In the genomic region with DNA sequence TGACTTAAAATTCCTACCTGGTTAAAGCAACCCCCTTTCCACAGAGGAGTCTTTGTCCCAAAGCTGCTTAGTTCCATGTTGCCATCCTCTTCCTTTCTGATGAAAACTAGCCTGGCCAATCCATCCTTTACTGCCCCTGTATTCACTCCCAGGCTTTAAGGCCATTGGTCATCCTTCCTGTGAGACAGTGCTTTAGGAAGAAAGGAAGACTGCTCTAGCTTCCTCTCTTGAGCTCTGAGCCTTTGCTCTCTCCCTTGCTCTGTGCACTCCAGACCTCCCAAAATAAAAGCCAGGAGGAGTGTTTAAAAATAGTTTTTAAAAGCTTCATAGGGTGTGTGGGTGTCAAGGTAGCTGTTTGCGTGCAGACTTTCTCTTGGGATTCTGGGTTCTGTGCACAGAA, we compare ENCODE assay signal across 8 mouse cellular contexts. TPM values are rescaled to one million over a fixed set of nuclear protein-coding genes. Genes with fewer than 3 reads are reported as not detected.
DNase-seq lines count a peak whose midpoint lies in the region; ATAC-seq and TF ChIP-seq lines count a peak whose summit lies in the region.

No protein-coding gene starts in this region.

- WGBS in kidney, adult 2 months: 26% methylated on average over 1 of the region's 1 CpGs
- WGBS in embryonic facial prominence, embryonic 11.5 days: 19% methylated on average over 1 of the region's 1 CpGs
- WGBS in hindbrain, postnatal 0 days: 6% methylated on average over 1 of the region's 1 CpGs
- WGBS in midbrain, embryonic 15.5 days: 0% methylated on average over 1 of the region's 1 CpGs

- H3K9me3 ChIP-seq in embryonic facial prominence, embryonic 11.5 days (replicated peaks; ENCODE audit: control insufficient read depth, low read length): no peaks in the 10 kb centered on the region
- no peaks in the 10 kb centered on the region for H3K9me3 ChIP-seq in hindbrain, postnatal 0 days (ENCODE audit: low read length)
- H3K9me3 ChIP-seq in midbrain, embryonic 15.5 days: no peaks in the 10 kb centered on the region

- H3K4me1 ChIP-seq in kidney, adult 2 months (ENCODE audit: control insufficient read depth, insufficient read depth, low read length): peaks cover 3% of the 10 kb centered on the region; the same call in 1 of the 2 replicates
- H3K4me1 ChIP-seq in embryonic facial prominence, embryonic 11.5 days (ENCODE audit: control insufficient read depth, insufficient read depth, low read length): no peaks in the 10 kb centered on the region
- H3K4me1 ChIP-seq in hindbrain, postnatal 0 days (ENCODE audit: insufficient read depth, low read length): no peaks in the 10 kb centered on the region; the same call in 1 of the 2 replicates
- peaks cover 24% of the 10 kb centered on the region for H3K4me1 ChIP-seq in midbrain, embryonic 15.5 days

- no peak overlapping the region for H3K4me3 ChIP-seq in kidney, adult 2 months (ENCODE audit: insufficient read depth, low read depth, low read length)
- H3K4me3 ChIP-seq in embryonic facial prominence, embryonic 11.5 days (ENCODE audit: low read depth, low read length): 0 out of 2 replicates have a peak overlapping the region, but pooled peaks have one; percentile 39
- H3K4me3 ChIP-seq in hindbrain, postnatal 0 days (ENCODE audit: low read length): peak overlapping the region; percentile 48
- peak overlapping the region; percentile 48 for H3K4me3 ChIP-seq in midbrain, embryonic 15.5 days

- TF ChIP-seq POLR2A in kidney, adult 2 months (IDR thresholded peaks at IDR 0.05; ENCODE audit: low read depth, low read length): no peak

- no peak for DNase-seq in kidney, adult 2 months
- no peak for DNase-seq in kidney, postnatal 36 days
- DNase-seq in embryonic facial prominence, embryonic 11.5 days (ENCODE audit: low spot score): peak; percentile 29
- no peak for DNase-seq in hindbrain, postnatal 0 days (ENCODE audit: low spot score)
- no peak for DNase-seq in right cerebral cortex, postnatal 25 days
- DNase-seq in right cerebral cortex, adult 18-20 months: no peak
- no peak for DNase-seq in cerebellum, postnatal 10 days

- H3K9ac ChIP-seq in embryonic facial prominence, embryonic 11.5 days (replicated peaks; ENCODE audit: low read length): peak overlapping the region; percentile 86
- peak overlapping the region; percentile 60 for H3K9ac ChIP-seq in hindbrain, postnatal 0 days (replicated peaks; ENCODE audit: low read length)
- peak overlapping the region; percentile 63 for H3K9ac ChIP-seq in midbrain, embryonic 15.5 days

- no peaks in the 10 kb centered on the region for H3K36me3 ChIP-seq in kidney, adult 2 months (ENCODE audit: control insufficient read depth, insufficient read depth, low read length)
- H3K36me3 ChIP-seq in embryonic facial prominence, embryonic 11.5 days (replicated peaks; ENCODE audit: control insufficient read depth, insufficient read depth, low read depth, low read length): no peaks in the 10 kb centered on the region
- no peaks in the 10 kb centered on the region for H3K36me3 ChIP-seq in hindbrain, postnatal 0 days (ENCODE audit: insufficient read depth, low read length)
- no peaks in the 10 kb centered on the region for H3K36me3 ChIP-seq in midbrain, embryonic 15.5 days (replicated peaks)

- no peak for TF ChIP-seq CTCF in kidney, adult 2 months (conservative IDR thresholded peaks at IDR 0.05; ENCODE audit: insufficient read depth, insufficient read length, low read depth, low read length)
- no peak for TF ChIP-seq CTCF in hindbrain, postnatal 0 days (IDR thresholded peaks at IDR 0.05; ENCODE audit: low read depth)

- peak overlapping the region; percentile 71; the same call in 1 of the 2 replicates for H3K4me2 ChIP-seq in embryonic facial prominence, embryonic 11.5 days (ENCODE audit: low read depth, low read length)
- H3K4me2 ChIP-seq in hindbrain, postnatal 0 days (ENCODE audit: low read depth, low read length): peak overlapping the region; percentile 89
- peak overlapping the region; percentile 71 for H3K4me2 ChIP-seq in midbrain, embryonic 15.5 days

- H3K27me3 ChIP-seq in kidney, adult 2 months (replicated peaks; ENCODE audit: control insufficient read depth, insufficient read depth, low read length): no peaks in the 10 kb centered on the region
- H3K27me3 ChIP-seq in embryonic facial prominence, embryonic 11.5 days (ENCODE audit: control insufficient read depth, insufficient read depth, low read length): no peaks in the 10 kb centered on the region
- no peaks in the 10 kb centered on the region for H3K27me3 ChIP-seq in hindbrain, postnatal 0 days (ENCODE audit: insufficient read depth, low read length)
- no peaks in the 10 kb centered on the region for H3K27me3 ChIP-seq in midbrain, embryonic 15.5 days (replicated peaks)

- H3K27ac ChIP-seq in kidney, adult 2 months (ENCODE audit: insufficient read depth, low read depth, low read length): peak overlapping the region; percentile 79; the same call in 1 of the 2 replicates
- H3K27ac ChIP-seq in embryonic facial prominence, embryonic 11.5 days (replicated peaks; ENCODE audit: low read depth, low read length): peak overlapping the region; percentile 72; the same call in 1 of the 2 replicates
- peak overlapping the region; percentile 91 for H3K27ac ChIP-seq in hindbrain, postnatal 0 days
- H3K27ac ChIP-seq in midbrain, embryonic 15.5 days: peak overlapping the region; percentile 89

- no peak for ATAC-seq in embryonic facial prominence, embryonic 11.5 days (replicated peaks; ENCODE audit: insufficient number of reproducible peaks, low FRiP score, low TSS enrichment, low read depth)
- ATAC-seq in hindbrain, postnatal 0 days: no peak
- ATAC-seq in midbrain, embryonic 15.5 days (replicated peaks): peak; percentile 11; the same call in 1 of the 2 replicates

RNA-seq across cellular contexts. Expression of gene Qk, which starts 14.8 kb away (rescaled TPM):
- polyA plus RNA-seq in kidney, adult 2 months (2012; rRNA removed): 115 and 121 TPM in 2 replicates
- polyA plus RNA-seq in embryonic facial prominence, embryonic 11.5 days (2014; fragmentation: Nextera tagmentation; extraction: Ambion mirVana): 39.2 and 47.6 TPM in 2 replicates
- 466 and 482 TPM in 2 replicates for total RNA-seq in hindbrain, postnatal 0 days (2014; rRNA removed)
- 66.7 and 77.3 TPM in 2 replicates for polyA plus RNA-seq in hindbrain, postnatal 0 days (2015; fragmentation: Nextera tagmentation; extraction: Ambion mirVana)
- 34.5 and 39.0 TPM in 2 replicates for polyA plus RNA-seq in midbrain, embryonic 15.5 days (2015; fragmentation: Nextera tagmentation; extraction: Ambion mirVana)
